Mouse (Mus musculus) kidney, embryonic 14.5 days (tissue): ENCODE data around the gene Kif1a. TPM values are rescaled to one million over a fixed set of nuclear protein-coding genes. Genes with fewer than 3 reads are reported as not detected.
"Not testable (repeated sequence)": the region's sequence is repeated elsewhere in the genome, so short reads cannot be mapped to it uniquely, and the experiment has no call there.

Experiments
- ATAC-seq: fragments of 200-750 bp; cut with Nextera tagmentation; 2 replicates; pipeline ENCODE4 v1.8.0; 2017; ENCODE audit warnings: moderate number of reproducible peaks, mild to moderate bottlenecking, moderate TSS enrichment, moderate library complexity; ENCODE audit not compliant: low FRiP score, low TSS enrichment
- H3K27ac ChIP-seq: fragments of 300-500 bp; sonication (generic); 2 replicates; pipeline ENCODE4 v1.5.1; 2014; ENCODE audit warnings: low read depth, mild to moderate bottlenecking, low read length, moderate library complexity, mixed read lengths
- H3K27me3 ChIP-seq: fragments of 300-500 bp; sonication (generic); 2 replicates; pipeline ENCODE4 v1.6.1; 2014; ENCODE audit warnings: mild to moderate bottlenecking, low read length; ENCODE audit not compliant: control insufficient read depth, insufficient read depth
- H3K36me3 ChIP-seq: fragments of 300-500 bp; sonication (generic); 2 replicates; pipeline ENCODE4 v1.6.1; 2014; ENCODE audit warnings: low read length, mixed read lengths; ENCODE audit not compliant: control insufficient read depth, insufficient read depth
- H3K4me1 ChIP-seq: fragments of 300-500 bp; sonication (generic); 2 replicates; pipeline ENCODE4 v1.6.1; 2014; ENCODE audit warnings: low read length, mixed read lengths; ENCODE audit not compliant: control insufficient read depth, insufficient read depth
- H3K4me2 ChIP-seq: fragments of 300-500 bp; sonication (generic); replicated peaks from 2 replicates; pipeline ENCODE4 v1.6.1; 2014; ENCODE audit warnings: low read depth, mild to moderate bottlenecking, low read length
- H3K4me3 ChIP-seq: fragments of 300-500 bp; sonication (generic); 2 replicates; pipeline ENCODE4 v1.5.1; 2014; ENCODE audit warnings: mild to moderate bottlenecking, low read length
- H3K9ac ChIP-seq: fragments of 300-500 bp; sonication (generic); 2 replicates; pipeline ENCODE4 v1.6.1; 2014; ENCODE audit warnings: low read depth, mild to moderate bottlenecking, low read length, moderate library complexity
- H3K9me3 ChIP-seq: fragments of 300-500 bp; sonication (generic); 2 replicates; pipeline ENCODE4 v1.6.1; 2016; ENCODE audit warnings: low read length; ENCODE audit not compliant: control insufficient read depth
- WGBS: fragments of 180-500 bp; shearing (Covaris S2); extraction: QIAGEN DNeasy Blood & Tissue Kit; methylation state at CpG from one replicate; pipeline ENCODE4 v1.1.7; 2014; 5-methylcytosine and 5-hydroxymethylcytosine counted together
- polyA plus RNA-seq: library from polyadenylated mRNA; unstranded; fragments of >200 nt; fragmentation: Nextera tagmentation; extraction: Ambion mirVana; gene quantifications from 2 replicates; pipeline ENCODE4 v1.2.1, GENCODE M21; 2014

Gene Kif1a
- polyA plus RNA-seq, 1 experiment from 2014 or later = 6.9 TPM

GRCm38 (mm10) chr1:92976141-92976566 is 125.6 kb downstream of the Kif1a start:
- no peak for ATAC-seq
- H3K4me1 ChIP-seq = no peaks in the 10 kb centered on the region
- H3K4me2 ChIP-seq = no peak overlapping the region
- 44% methylated on average over 6 of the region's 6 CpGs for WGBS
- no peaks in the 10 kb centered on the region for H3K36me3 ChIP-seq
- H3K27me3 ChIP-seq = no peaks in the 10 kb centered on the region
- no peak overlapping the region for H3K9ac ChIP-seq
- H3K27ac ChIP-seq = no peak overlapping the region
- H3K4me3 ChIP-seq = no peak overlapping the region
- H3K9me3 ChIP-seq = no peaks in the 10 kb centered on the region

- no peaks in the 10 kb centered on the region for H3K27me3 ChIP-seq
- WGBS = 45% methylated on average over 1 of the region's 1 CpGs
- H3K4me1 ChIP-seq = no peaks in the 10 kb centered on the region
Observed at GRCm38 (mm10) chr1:92972854-92973253, 128.9 kb downstream of the Kif1a start.

GRCm38 (mm10) chr1:92971879-92972795 is 129.6 kb downstream of the Kif1a start:
- no peaks in the 10 kb centered on the region for H3K4me1 ChIP-seq
- no peak overlapping the region for H3K4me3 ChIP-seq
- H3K36me3 ChIP-seq = no peaks in the 10 kb centered on the region
- H3K9ac ChIP-seq = no peak overlapping the region
- no peaks in the 10 kb centered on the region for H3K27me3 ChIP-seq
- no peak overlapping the region for H3K4me2 ChIP-seq
- no peaks in the 10 kb centered on the region for H3K9me3 ChIP-seq
- H3K27ac ChIP-seq = no peak overlapping the region
- WGBS = 86% methylated on average over 7 of the region's 7 CpGs
- ATAC-seq = no peak

More at GRCm38 (mm10) chr1:92972854-92973253, 128.9 kb downstream of the Kif1a start:
- Histone ChIP-seq H3K27ac (no peak overlapping the region), H3K4me2 (no peak overlapping the region), H3K36me3 (no peaks in the 10 kb centered on the region), H3K9me3 (no peaks in the 10 kb centered on the region), H3K4me3 (no peak overlapping the region), H3K9ac (no peak overlapping the region)
- ATAC-seq = no peak

GRCm38 (mm10) chr1:92970791-92971190 is 131.0 kb downstream of the Kif1a start:
- not testable (repeated sequence) for H3K9me3 ChIP-seq, H3K9ac ChIP-seq, H3K4me3 ChIP-seq, ATAC-seq, H3K27me3 ChIP-seq, H3K4me1 ChIP-seq, H3K27ac ChIP-seq, H3K4me2 ChIP-seq, H3K36me3 ChIP-seq
- 86% methylated on average over 6 of the region's 6 CpGs for whole genome bisulfite sequencing

Other genes starting within 250 kb of the Kif1a start
- 1.1 and 1.4 TPM in 2 replicates for gene Ankmy1, start 199.0 kb downstream of the Kif1a start, polyA plus RNA-seq
- gene Dusp28, start 195.0 kb downstream of the Kif1a start, polyA plus RNA-seq = 12.5 and 13.7 TPM in 2 replicates
- 27.4 and 36.3 TPM in 2 replicates for gene Rnpepl1, start 191.2 kb downstream of the Kif1a start, polyA plus RNA-seq
- gene Capn10, start 167.6 kb downstream of the Kif1a start, polyA plus RNA-seq = 24.9 and 28.7 TPM in 2 replicates
- 0.16 and 0.45 TPM in 2 replicates for gene Gpr35, start 151.1 kb downstream of the Kif1a start, polyA plus RNA-seq
- gene Aqp12, start 95.6 kb downstream of the Kif1a start, polyA plus RNA-seq = not detected in 2 replicates
- not detected in 2 replicates for gene Agxt, start 33.3 kb upstream of the Kif1a start, polyA plus RNA-seq
- 0.42 and 0.49 TPM in 2 replicates for gene 2310007B03Rik, start 59.0 kb upstream of the Kif1a start, polyA plus RNA-seq
- gene Crocc2, start 66.8 kb upstream of the Kif1a start, polyA plus RNA-seq = 0.14 and 0.20 TPM in 2 replicates
- gene Sned1, start 133.9 kb upstream of the Kif1a start, polyA plus RNA-seq = 8.6 and 17.9 TPM in 2 replicates
- gene Mterf4, start 204.0 kb upstream of the Kif1a start, polyA plus RNA-seq = 31.3 and 33.5 TPM in 2 replicates
- 64.0 and 66.1 TPM in 2 replicates for gene Ppp1r7, start 240.9 kb upstream of the Kif1a start, polyA plus RNA-seq
- gene Pask, start 241.5 kb upstream of the Kif1a start, polyA plus RNA-seq = 11.1 and 20.3 TPM in 2 replicates